Mouse (Mus musculus): ENCODE measurements at regions not wholly inside any gene's neighbourhood (a gene's known extent, or its start where the extent isn't known, plus 50 kb on each side); places are given as distances from the start of the nearest gene placed in this dataset.

- Histone ChIP-seq H3K4me3 (replicated peaks; ENCODE audit: low read length) (no peak overlapping the region), H3K36me3 (ENCODE audit: insufficient read depth, low read length) (no peaks in the 10 kb centered on the region), H3K4me1 (replicated peaks; ENCODE audit: low read depth, low read length) (no peaks in the 10 kb centered on the region), H3K9me3 (ENCODE audit: low read length) (no peaks in the 10 kb centered on the region), H3K27me3 (ENCODE audit: insufficient read depth, low read length) (no peaks in the 10 kb centered on the region)
- no peak for TF ChIP-seq NANOG (IDR thresholded peaks at IDR 0.05; ENCODE audit: borderline replicate concordance, low read length)
- TF ChIP-seq POU5F1 (IDR thresholded peaks at IDR 0.05; ENCODE audit: borderline replicate concordance, low read length) = no peak
- TF ChIP-seq CTCF (conservative IDR thresholded peaks at IDR 0.05; ENCODE audit: low read length) = no peak
Observed at GRCm38 (mm10) chr9:32923925-32924324, 287.9 kb downstream of the Ets1 start.

GRCm38 (mm10) chr9:32924333-32924886 lies 288.4 kb downstream of the Ets1 start:
- H3K9me3 ChIP-seq (ENCODE audit: low read length) = no peaks in the 10 kb centered on the region
- no peaks in the 10 kb centered on the region for H3K36me3 ChIP-seq (ENCODE audit: insufficient read depth, low read length)
- TF ChIP-seq CTCF (conservative IDR thresholded peaks at IDR 0.05; ENCODE audit: low read length) (no peak), POU5F1 (IDR thresholded peaks at IDR 0.05; ENCODE audit: borderline replicate concordance, low read length) (no peak), NANOG (IDR thresholded peaks at IDR 0.05; ENCODE audit: borderline replicate concordance, low read length) (no peak)
- no peak overlapping the region for H3K4me3 ChIP-seq (replicated peaks; ENCODE audit: low read length)
- H3K27me3 ChIP-seq (ENCODE audit: insufficient read depth, low read length) = no peaks in the 10 kb centered on the region
- no peaks in the 10 kb centered on the region for H3K4me1 ChIP-seq (replicated peaks; ENCODE audit: low read depth, low read length)

GRCm38 (mm10) chr9:32925036-32925435 lies 289.0 kb downstream of the Ets1 start:
- no peaks in the 10 kb centered on the region for H3K4me1 ChIP-seq (replicated peaks; ENCODE audit: low read depth, low read length)
- no peak overlapping the region for H3K4me3 ChIP-seq (replicated peaks; ENCODE audit: low read length)
- no peaks in the 10 kb centered on the region for H3K27me3 ChIP-seq (ENCODE audit: insufficient read depth, low read length)
- TF ChIP-seq CTCF (conservative IDR thresholded peaks at IDR 0.05; ENCODE audit: low read length) = no peak
- TF ChIP-seq POU5F1 (IDR thresholded peaks at IDR 0.05; ENCODE audit: borderline replicate concordance, low read length) = no peak
- no peak for TF ChIP-seq NANOG (IDR thresholded peaks at IDR 0.05; ENCODE audit: borderline replicate concordance, low read length)
- H3K9me3 ChIP-seq (ENCODE audit: low read length) = no peaks in the 10 kb centered on the region
- no peaks in the 10 kb centered on the region for H3K36me3 ChIP-seq (ENCODE audit: insufficient read depth, low read length)

- no peaks in the 10 kb centered on the region for H3K36me3 ChIP-seq (ENCODE audit: insufficient read depth, low read length)
- H3K27me3 ChIP-seq (ENCODE audit: insufficient read depth, low read length) = no peaks in the 10 kb centered on the region
- no peaks in the 10 kb centered on the region for H3K9me3 ChIP-seq (ENCODE audit: low read length)
- H3K4me1 ChIP-seq (replicated peaks; ENCODE audit: low read depth, low read length) = 0 out of 2 replicates have a peak, but pooled peaks cover under 1% of the 10 kb centered on the region
- TF ChIP-seq POU5F1 (IDR thresholded peaks at IDR 0.05; ENCODE audit: borderline replicate concordance, low read length) = no peak
- no peak for TF ChIP-seq CTCF (conservative IDR thresholded peaks at IDR 0.05; ENCODE audit: low read length)
- TF ChIP-seq NANOG (IDR thresholded peaks at IDR 0.05; ENCODE audit: borderline replicate concordance, low read length) = no peak
- no peak overlapping the region for H3K4me3 ChIP-seq (replicated peaks; ENCODE audit: low read length)
Observed at GRCm38 (mm10) chr9:32925720-32926595, 289.9 kb downstream of the Ets1 start.

- TF ChIP-seq POU5F1 (IDR thresholded peaks at IDR 0.05; ENCODE audit: borderline replicate concordance, low read length) (no peak), NANOG (IDR thresholded peaks at IDR 0.05; ENCODE audit: borderline replicate concordance, low read length) (no peak), CTCF (conservative IDR thresholded peaks at IDR 0.05; ENCODE audit: low read length) (no peak)
- no peaks in the 10 kb centered on the region for H3K27me3 ChIP-seq (ENCODE audit: insufficient read depth, low read length)
- no peak overlapping the region for H3K4me3 ChIP-seq (replicated peaks; ENCODE audit: low read length)
- no peaks in the 10 kb centered on the region for H3K9me3 ChIP-seq (ENCODE audit: low read length)
- peaks cover 11% of the 10 kb centered on the region for H3K4me1 ChIP-seq (replicated peaks; ENCODE audit: low read depth, low read length)
- no peaks in the 10 kb centered on the region for H3K36me3 ChIP-seq (ENCODE audit: insufficient read depth, low read length)
Observed at GRCm38 (mm10) chr9:32927656-32928055, 291.6 kb downstream of the Ets1 start.

- H3K27me3 ChIP-seq (ENCODE audit: insufficient read depth, low read length) = no peaks in the 10 kb centered on the region
- H3K36me3 ChIP-seq (ENCODE audit: insufficient read depth, low read length) = no peaks in the 10 kb centered on the region
- TF ChIP-seq POU5F1 (IDR thresholded peaks at IDR 0.05; ENCODE audit: borderline replicate concordance, low read length) (no peak), NANOG (IDR thresholded peaks at IDR 0.05; ENCODE audit: borderline replicate concordance, low read length) (no peak), CTCF (conservative IDR thresholded peaks at IDR 0.05; ENCODE audit: low read length) (no peak)
- no peaks in the 10 kb centered on the region for H3K9me3 ChIP-seq (ENCODE audit: low read length)
- H3K4me3 ChIP-seq (replicated peaks; ENCODE audit: low read length) = no peak overlapping the region
- H3K4me1 ChIP-seq (replicated peaks; ENCODE audit: low read depth, low read length) = peaks cover 19% of the 10 kb centered on the region
Observed at GRCm38 (mm10) chr9:32928289-32929000, 292.4 kb downstream of the Ets1 start.

GRCm38 (mm10) chr9:32929331-32929730 lies 293.3 kb downstream of the Ets1 start:
- H3K9me3 ChIP-seq (ENCODE audit: low read length) = no peaks in the 10 kb centered on the region
- H3K4me3 ChIP-seq (replicated peaks; ENCODE audit: low read length) = no peak overlapping the region
- H3K27me3 ChIP-seq (ENCODE audit: insufficient read depth, low read length) = no peaks in the 10 kb centered on the region
- no peaks in the 10 kb centered on the region for H3K36me3 ChIP-seq (ENCODE audit: insufficient read depth, low read length)
- TF ChIP-seq POU5F1 (IDR thresholded peaks at IDR 0.05; ENCODE audit: borderline replicate concordance, low read length) = no peak
- no peak for TF ChIP-seq CTCF (conservative IDR thresholded peaks at IDR 0.05; ENCODE audit: low read length)
- TF ChIP-seq NANOG (IDR thresholded peaks at IDR 0.05; ENCODE audit: borderline replicate concordance, low read length) = no peak
- peaks cover 27% of the 10 kb centered on the region for H3K4me1 ChIP-seq (replicated peaks; ENCODE audit: low read depth, low read length)

- TF ChIP-seq POU5F1 (IDR thresholded peaks at IDR 0.05; ENCODE audit: borderline replicate concordance, low read length) = no peak
- no peak for TF ChIP-seq CTCF (conservative IDR thresholded peaks at IDR 0.05; ENCODE audit: low read length)
- no peak for TF ChIP-seq NANOG (IDR thresholded peaks at IDR 0.05; ENCODE audit: borderline replicate concordance, low read length)
- Histone ChIP-seq H3K36me3 (ENCODE audit: insufficient read depth, low read length) (no peaks in the 10 kb centered on the region), H3K4me3 (replicated peaks; ENCODE audit: low read length) (no peak overlapping the region), H3K4me1 (replicated peaks; ENCODE audit: low read depth, low read length) (peaks cover 27% of the 10 kb centered on the region), H3K9me3 (ENCODE audit: low read length) (no peaks in the 10 kb centered on the region), H3K27me3 (ENCODE audit: insufficient read depth, low read length) (no peaks in the 10 kb centered on the region)
Observed at GRCm38 (mm10) chr9:32929826-32930225, 293.8 kb downstream of the Ets1 start.
